Comparison of ENCODE assay signal across 8 mouse cellular contexts in genomic region chr12:32379731-32380130, GRCm38 (mm10). TPM values are rescaled to one million over a fixed set of nuclear protein-coding genes. Genes with fewer than 3 reads are reported as not detected.
DNase-seq lines count a peak whose midpoint lies in the region; ATAC-seq and TF ChIP-seq lines count a peak whose summit lies in the region.

No protein-coding gene starts in this region.

- H3K9me3 ChIP-seq in kidney, embryonic 14.5 days (ENCODE audit: control insufficient read depth, low read length) = no peaks in the 10 kb centered on the region
- no peaks in the 10 kb centered on the region for H3K9me3 ChIP-seq in hindbrain, embryonic 12.5 days (replicated peaks)
- H3K9me3 ChIP-seq in midbrain, embryonic 13.5 days = no peaks in the 10 kb centered on the region

- H3K36me3 ChIP-seq in kidney, embryonic 14.5 days (ENCODE audit: control insufficient read depth, insufficient read depth, low read length) = no peaks in the 10 kb centered on the region
- no peaks in the 10 kb centered on the region for H3K36me3 ChIP-seq in hindbrain, embryonic 12.5 days
- no peaks in the 10 kb centered on the region for H3K36me3 ChIP-seq in midbrain, embryonic 13.5 days

- H3K27ac ChIP-seq in kidney, embryonic 14.5 days (ENCODE audit: low read depth, low read length) = peak overlapping the region; percentile 91; the same call in 1 of the 2 replicates
- peak overlapping the region; percentile 99 for H3K27ac ChIP-seq in bone marrow, adult 2 months (ENCODE audit: control insufficient read depth, insufficient read depth, low read depth, low read length, poor library complexity)
- H3K27ac ChIP-seq in hindbrain, embryonic 12.5 days = peak overlapping the region; percentile 95
- peak overlapping the region; percentile 95 for H3K27ac ChIP-seq in midbrain, embryonic 13.5 days

- H3K4me3 ChIP-seq in kidney, embryonic 14.5 days (ENCODE audit: low read length) = peak overlapping the region; percentile 76
- peak overlapping the region; percentile 90 for H3K4me3 ChIP-seq in bone marrow, adult 2 months (replicated peaks; ENCODE audit: control insufficient read depth, low read depth, low read length)
- H3K4me3 ChIP-seq in hindbrain, embryonic 12.5 days = peak overlapping the region; percentile 83
- H3K4me3 ChIP-seq in midbrain, embryonic 13.5 days (replicated peaks) = peak overlapping the region; percentile 81

- H3K4me1 ChIP-seq in kidney, embryonic 14.5 days (ENCODE audit: control insufficient read depth, insufficient read depth, low read length) = peaks cover 7% of the 10 kb centered on the region; the same call in 1 of the 2 replicates
- H3K4me1 ChIP-seq in bone marrow, adult 2 months (ENCODE audit: control insufficient read depth, insufficient read depth, low read length) = no peaks in the 10 kb centered on the region; the same call in 1 of the 2 replicates
- H3K4me1 ChIP-seq in hindbrain, embryonic 12.5 days = peaks cover 21% of the 10 kb centered on the region
- peaks cover 35% of the 10 kb centered on the region for H3K4me1 ChIP-seq in midbrain, embryonic 13.5 days (replicated peaks)

- DNase-seq in kidney, adult 18-20 months = no peak
- DNase-seq in gastrocnemius, adult 8-10 months (ENCODE audit: low spot score in 2 of 2) = no peak
- no peak for DNase-seq in frontal cortex, postnatal 10 days (ENCODE audit: low spot score in 2 of 2)

- peak overlapping the region; percentile 59 for H3K4me2 ChIP-seq in kidney, embryonic 14.5 days (replicated peaks; ENCODE audit: low read depth, low read length)
- peak overlapping the region; percentile 62 for H3K4me2 ChIP-seq in hindbrain, embryonic 12.5 days (replicated peaks)
- H3K4me2 ChIP-seq in midbrain, embryonic 13.5 days (replicated peaks) = peak overlapping the region; percentile 62

- no peak for TF ChIP-seq POLR2A in bone marrow, adult 2 months (IDR thresholded peaks at IDR 0.05; ENCODE audit: borderline replicate concordance, control insufficient read depth, low read depth, low read length)

- no peak for TF ChIP-seq CTCF in bone marrow, adult 2 months (IDR thresholded peaks at IDR 0.05; ENCODE audit: control insufficient read depth, insufficient read depth, low read length)

- H3K27me3 ChIP-seq in kidney, embryonic 14.5 days (ENCODE audit: control insufficient read depth, insufficient read depth, low read length) = no peaks in the 10 kb centered on the region
- H3K27me3 ChIP-seq in hindbrain, embryonic 12.5 days = no peaks in the 10 kb centered on the region
- no peaks in the 10 kb centered on the region for H3K27me3 ChIP-seq in midbrain, embryonic 13.5 days

- H3K9ac ChIP-seq in kidney, embryonic 14.5 days (ENCODE audit: low read depth, low read length) = peak overlapping the region; percentile 80
- H3K9ac ChIP-seq in hindbrain, embryonic 12.5 days = peak overlapping the region; percentile 96
- H3K9ac ChIP-seq in midbrain, embryonic 13.5 days (replicated peaks) = peak overlapping the region; percentile 97

- no peak for ATAC-seq in kidney, embryonic 14.5 days (ENCODE audit: low FRiP score, low TSS enrichment)
- ATAC-seq in hindbrain, embryonic 12.5 days (ENCODE audit: low FRiP score) = no peak; the same call in 1 of the 2 replicates
- no peak; the same call in 1 of the 2 replicates for ATAC-seq in midbrain, embryonic 13.5 days
- ATAC-seq in megakaryocyte-erythroid progenitor cell, adult 5-6 weeks (replicated peaks; ENCODE audit: low FRiP score, low TSS enrichment, poor library complexity, severe bottlenecking) = no peak

- WGBS in kidney, embryonic 14.5 days = 3% methylated on average over 28 of the region's 28 CpGs
- WGBS in bone marrow, adult 2 months = under 1% methylated on average over 28 of the region's 28 CpGs
- 5% methylated on average over 28 of the region's 28 CpGs for WGBS in hindbrain, embryonic 12.5 days
- 4% methylated on average over 28 of the region's 28 CpGs for WGBS in midbrain, embryonic 13.5 days

RNA-seq across cellular contexts. Expression of gene Ccdc71l, which starts 1.2 kb away (rescaled TPM):
- 3.8 and 4.8 TPM in 2 replicates for polyA plus RNA-seq in kidney, embryonic 14.5 days (2014; fragmentation: Nextera tagmentation; extraction: Ambion mirVana)
- polyA plus RNA-seq in bone marrow, adult 2 months (2011; ENCODE audit: insufficient read depth, insufficient read length, low replicate concordance, missing spikeins) = 10.7 and 16.6 TPM in 2 replicates
- polyA plus RNA-seq in hindbrain, embryonic 12.5 days (2016; fragmentation: Nextera tagmentation; extraction: Ambion mirVana) = 8.0 and 8.2 TPM in 2 replicates
- polyA plus RNA-seq in midbrain, embryonic 13.5 days (2015; fragmentation: Nextera tagmentation; extraction: Ambion mirVana) = 2.8 and 4.0 TPM in 2 replicates
- 1 to 10 TPM; 4.9 to 7.7 (median 5.8) TPM for total RNA-seq in gastrocnemius, adult 8-10 months (2022)
- 10.4 and 15.1 TPM in 2 replicates for total RNA-seq in megakaryocyte-erythroid progenitor cell, adult 5-6 weeks (2014; fragmentation: Nextera tagmentation)
- total RNA-seq in megakaryocyte-erythroid progenitor cell, adult 5-6 weeks (2017) = 17.1 and 23.9 TPM in 2 replicates
